Mouse (Mus musculus) v-Abl transformed pro-B cells (cell line): ENCODE measurements at regions not wholly inside any gene's neighbourhood (a gene's known extent, or its start where the extent isn't known, plus 50 kb on each side); places are given as distances from the start of the nearest gene placed in this dataset.

ENCODE experiments used
- in situ Hi-C, 2 experiments: fragments of 400-800 bp; cut with MboI; formaldehyde crosslinking; loops; one replicate each; pipeline ENCODE4 v1.15.1; 2025; ENCODE audit not compliant: unreplicated experiment in 2 of 2

DNA sequence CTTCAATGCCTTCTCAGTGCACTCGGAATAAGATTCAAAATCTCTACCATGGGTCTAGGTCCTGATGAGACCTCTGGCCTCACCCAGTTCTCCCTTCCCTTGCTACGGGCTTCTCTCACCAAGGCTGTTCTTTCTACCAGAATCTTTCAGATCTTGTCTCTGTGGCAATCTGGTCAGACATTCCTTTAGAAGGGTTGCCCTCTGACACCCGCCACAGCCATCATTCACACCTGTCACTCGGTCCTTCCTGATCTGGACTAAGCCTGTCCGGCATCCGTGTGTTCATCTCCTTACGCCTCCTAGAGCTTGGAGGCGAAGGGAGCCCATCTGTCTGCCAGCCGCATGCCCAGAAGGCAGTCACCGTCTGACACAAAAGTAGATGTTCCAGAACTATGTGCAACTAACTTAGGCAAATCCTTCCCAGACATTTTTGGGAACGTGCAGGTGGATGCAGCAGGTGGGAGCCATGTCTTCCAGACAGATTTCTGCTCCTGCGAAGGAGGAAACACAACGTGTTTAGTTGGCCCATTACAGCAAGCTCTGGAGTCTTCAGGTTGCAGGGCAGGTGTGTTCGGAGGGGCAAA lies 77.7 kb downstream of the Fam76b start:
- in situ Hi-C loops: no loop called here

DNA sequence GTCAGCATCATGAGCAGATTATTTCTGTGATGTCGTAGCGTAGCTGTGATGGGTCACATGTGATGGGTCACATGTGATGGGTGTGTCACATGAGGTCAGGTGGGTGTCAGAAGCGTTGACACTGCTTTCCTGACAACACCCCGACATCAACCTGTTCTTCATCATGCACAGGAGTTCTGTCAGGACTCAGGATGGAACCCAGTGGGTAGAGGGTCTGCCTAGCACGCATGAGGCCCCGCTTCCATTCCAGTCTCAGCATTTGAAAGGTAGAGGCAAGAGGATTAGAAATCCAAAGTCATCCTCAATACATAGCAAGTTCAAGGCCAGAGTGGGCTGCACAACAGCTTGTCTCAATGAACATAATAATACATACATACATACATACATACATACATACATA lies 79.2 kb downstream of the Fam76b start:
- in situ Hi-C loops: no loop called here

DNA sequence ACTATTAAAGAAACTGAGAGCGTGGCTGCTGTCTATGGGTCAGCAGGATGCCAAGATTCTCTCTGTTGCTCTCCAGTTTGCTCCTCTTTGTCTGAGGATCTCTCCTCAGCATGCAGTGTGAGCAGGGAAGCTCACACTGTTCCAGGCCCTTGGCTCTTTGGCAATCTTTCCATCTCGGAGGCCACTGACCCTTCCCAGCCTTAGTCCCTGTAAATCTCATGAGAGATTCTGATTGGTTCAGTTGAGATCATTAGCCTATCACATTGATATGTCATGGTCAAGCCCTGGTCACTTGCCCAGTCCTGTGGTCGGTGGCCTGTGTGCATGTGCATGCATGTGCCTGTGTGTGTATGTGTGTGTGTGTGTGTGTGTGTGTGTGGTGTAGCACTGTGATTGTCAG lies 82.1 kb downstream of the Fam76b start:
- in situ Hi-C loops: no loop called here

DNA sequence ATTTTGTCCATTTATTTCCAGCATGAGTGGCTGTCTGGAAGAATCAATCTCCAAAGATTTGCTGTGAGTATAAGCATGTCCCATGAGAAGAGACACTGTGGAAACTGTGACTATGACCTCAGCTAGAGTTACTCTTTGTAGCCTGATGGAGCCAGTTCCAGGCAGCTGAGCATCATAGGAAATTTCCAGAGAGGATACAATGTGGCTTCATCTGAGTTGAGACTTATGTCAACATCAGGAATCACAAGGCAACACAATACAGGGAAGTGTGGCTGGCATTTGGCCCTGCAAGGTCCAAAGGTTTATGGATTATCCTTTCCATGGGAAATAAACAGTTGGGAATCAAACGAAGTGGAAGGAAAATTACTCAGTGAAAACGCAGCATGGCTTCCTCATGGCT lies 82.6 kb downstream of the Fam76b start:
- in situ Hi-C loops: no loop called here

DNA sequence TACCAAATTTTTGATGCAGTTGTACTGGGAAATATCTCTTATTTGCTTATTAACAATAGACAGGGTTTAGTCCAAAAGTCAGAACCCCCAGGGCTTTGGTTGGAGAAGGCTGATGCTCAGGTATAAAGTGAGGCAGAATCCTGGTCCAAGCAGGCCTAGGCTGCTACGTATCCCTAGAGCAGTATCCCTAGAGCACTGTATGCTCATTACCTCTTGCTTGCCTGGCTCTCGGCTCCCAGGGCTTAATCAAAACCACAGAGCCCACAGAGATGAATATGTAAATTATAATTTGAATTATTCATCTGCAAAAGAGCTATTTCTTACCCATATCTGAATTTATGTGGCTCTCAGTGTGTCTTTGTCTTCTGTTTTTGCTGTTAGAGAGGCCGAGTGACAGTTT lies 85.9 kb downstream of the Fam76b start:
- in situ Hi-C loops: no loop called here

DNA sequence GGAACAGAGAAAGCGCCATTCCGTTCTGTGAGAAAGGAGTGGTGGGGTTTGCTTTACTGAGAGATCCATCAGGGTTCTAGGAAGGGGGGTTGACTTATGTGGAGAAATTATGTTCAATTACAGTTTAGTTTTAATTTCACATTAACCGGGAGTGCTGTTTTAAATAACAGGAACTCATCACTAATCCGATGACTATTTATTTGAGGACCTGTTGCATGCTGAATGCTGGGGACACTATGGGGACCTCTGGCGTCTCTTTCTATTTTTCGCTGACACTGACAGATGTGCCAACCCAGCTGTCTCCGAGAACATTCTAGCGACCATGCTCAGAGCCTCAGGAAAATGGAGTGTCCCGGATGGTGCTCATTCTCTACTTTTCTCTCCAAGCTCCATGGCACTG lies 86.6 kb downstream of the Fam76b start:
- in situ Hi-C loops: no loop called here

DNA sequence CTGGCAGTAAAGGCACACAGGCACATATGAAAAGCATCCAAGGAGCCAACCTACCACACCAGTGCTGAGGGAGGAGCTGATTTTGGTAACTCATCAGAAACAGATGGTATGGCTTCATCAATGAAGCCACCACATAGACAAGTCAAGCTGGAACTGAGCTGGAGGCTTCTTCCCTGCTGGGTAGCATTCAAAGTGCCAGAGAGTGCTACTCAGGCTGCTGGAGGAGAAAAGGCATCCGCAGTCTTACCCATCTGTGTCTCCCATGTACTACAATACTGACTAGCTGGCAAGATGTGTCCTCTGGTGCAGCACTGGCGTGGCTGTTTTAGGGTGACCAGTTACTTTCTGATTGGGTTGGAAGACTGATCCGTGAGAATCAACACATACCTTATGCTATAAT lies 87.3 kb downstream of the Fam76b start:
- in situ Hi-C loops: no loop called here

DNA sequence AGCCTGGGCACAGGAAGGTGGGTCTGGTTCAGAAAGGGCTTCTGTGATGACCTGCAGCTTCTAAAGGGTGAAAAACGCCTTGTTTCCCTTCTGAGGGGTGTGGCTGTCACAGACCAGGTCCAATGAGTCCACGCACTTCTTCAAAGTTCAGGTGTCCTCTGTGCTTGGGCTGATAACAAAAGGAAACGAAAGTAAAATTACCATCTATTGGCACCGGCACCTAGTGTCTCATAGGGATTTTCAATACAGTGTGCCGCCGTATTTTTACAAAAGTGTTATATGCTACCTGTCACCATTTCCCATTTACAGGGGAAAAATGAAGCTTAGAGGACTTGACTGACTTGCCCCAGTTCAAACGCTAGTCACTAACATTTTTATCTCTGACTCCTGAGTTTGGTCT lies 89.3 kb downstream of the Fam76b start:
- in situ Hi-C loops: no loop called here

DNA sequence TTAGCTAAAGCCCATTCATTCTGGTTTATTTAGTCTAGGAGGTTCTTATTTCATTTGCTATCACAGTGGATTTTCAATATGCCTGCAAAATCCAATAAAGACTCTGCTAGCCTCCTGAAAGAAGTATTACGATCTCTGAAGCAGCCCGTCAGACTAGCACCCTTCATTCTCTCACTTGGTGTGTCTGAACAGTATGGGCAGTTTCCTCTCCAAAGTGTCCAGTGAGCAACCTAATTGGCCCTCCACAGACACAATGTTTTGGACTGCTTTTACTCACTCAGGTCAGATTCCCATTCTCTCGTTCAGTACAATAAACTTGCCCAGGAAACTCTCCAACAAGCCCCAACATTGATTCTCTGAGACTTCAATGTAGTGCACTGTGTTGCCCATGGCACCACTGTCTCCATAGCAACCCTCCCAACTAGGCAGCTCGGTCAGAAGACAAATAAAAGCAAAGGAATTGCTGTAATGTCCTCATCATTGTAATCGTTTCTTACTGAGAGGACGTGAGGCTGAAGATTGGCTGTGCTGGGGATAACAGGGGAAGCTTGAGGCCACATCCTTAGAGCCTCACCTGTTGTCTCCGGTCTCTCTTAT lies 91.2 kb downstream of the Fam76b start:
- in situ Hi-C loops: no loop called here

DNA sequence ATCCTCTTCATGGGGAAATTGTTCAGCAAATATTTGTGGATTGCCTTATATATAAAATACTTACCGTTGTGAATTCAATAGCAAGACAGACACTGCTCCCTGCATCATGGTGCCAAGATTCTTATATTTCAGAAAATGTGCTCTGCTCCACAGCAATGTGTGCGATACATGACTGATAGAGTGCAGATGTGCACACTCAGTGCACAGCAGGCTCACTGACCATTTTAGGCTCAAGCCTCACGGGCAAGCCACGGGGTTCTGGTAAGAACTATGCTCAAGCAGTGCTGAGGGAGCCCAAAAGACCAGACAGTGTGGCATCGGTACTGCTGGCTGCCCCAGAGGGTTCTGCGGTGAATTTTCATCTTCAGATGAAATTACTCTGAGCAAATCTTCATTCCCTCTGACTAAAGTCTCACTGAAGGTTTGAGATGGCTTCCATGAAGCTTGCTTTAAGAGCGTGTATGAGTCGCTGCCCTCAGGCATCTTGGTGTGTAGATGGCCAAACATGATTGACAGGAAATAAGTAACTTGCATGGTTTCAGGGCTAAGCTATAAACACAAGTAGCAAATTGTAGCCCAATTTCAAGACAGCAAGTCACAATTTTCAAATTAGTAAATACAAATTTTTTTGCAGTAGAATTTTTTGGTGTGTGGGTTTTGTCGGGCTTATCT lies 92.4 kb downstream of the Fam76b start:
- in situ Hi-C loops: no loop called here

DNA sequence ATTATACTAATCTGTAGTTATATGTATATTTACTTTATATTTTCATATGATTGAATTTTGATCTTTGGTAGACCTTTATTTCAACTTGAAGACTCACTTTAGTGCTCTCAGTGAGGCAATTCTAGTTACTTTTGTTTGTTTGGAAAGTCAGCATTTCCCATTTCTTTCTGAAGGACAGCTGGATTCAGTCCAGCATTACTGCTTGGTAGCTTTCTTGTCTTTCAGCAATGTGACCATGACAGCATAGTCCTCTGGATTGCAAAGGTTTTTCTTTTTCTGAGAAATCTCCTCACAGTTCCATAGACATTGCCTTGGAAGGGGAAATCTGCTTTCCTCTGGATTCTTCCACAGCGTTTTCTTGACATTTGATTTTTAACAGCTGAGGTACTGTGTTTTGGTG lies 93.1 kb downstream of the Fam76b start:
- in situ Hi-C loops: no loop called here

DNA sequence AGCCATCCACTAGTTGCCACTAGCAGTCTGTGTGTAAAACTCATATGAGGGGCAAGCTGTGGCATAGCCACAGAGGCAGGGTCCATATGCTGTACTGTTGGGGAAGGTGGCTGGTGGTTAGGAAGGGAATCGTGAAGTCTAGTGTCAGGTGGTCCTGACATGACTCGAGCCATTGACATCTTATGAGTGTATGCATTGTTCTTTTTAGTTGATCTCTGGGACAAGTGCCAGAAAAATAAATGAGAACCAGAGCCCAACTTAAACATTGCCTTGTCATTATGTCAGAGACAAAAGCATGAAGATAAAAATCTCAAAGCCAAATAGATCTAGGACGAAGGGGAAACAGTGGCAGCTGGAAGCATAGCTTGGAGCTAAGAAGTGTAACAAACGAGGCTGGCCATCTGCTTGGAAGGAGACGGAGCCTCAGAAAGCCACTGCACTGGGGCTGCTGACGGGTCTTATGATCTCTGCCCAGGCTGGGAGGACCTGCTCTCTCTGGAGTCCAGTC lies 104.5 kb downstream of the Fam76b start:
- in situ Hi-C loops: no loop called here

DNA sequence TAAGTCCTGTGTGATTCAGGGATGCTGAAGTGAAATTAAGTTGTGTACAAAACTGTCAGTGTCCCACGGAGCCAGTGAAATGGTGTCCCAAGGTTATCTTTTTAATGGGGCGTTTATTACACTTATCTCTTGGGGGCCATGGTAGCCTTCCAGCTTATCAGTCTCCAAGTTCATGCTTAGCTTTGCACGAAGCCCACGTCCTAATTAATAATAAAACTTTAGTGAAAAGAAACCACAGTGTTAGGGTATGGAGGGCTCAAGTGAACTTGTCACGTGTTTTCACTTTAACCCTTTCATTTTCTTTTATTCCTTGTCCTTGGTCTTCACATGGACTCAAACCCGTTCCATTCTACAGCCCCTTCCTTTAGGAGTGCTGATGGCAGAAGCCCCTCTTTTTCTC lies 105.9 kb downstream of the Fam76b start:
- in situ Hi-C loops: no loop called here

DNA sequence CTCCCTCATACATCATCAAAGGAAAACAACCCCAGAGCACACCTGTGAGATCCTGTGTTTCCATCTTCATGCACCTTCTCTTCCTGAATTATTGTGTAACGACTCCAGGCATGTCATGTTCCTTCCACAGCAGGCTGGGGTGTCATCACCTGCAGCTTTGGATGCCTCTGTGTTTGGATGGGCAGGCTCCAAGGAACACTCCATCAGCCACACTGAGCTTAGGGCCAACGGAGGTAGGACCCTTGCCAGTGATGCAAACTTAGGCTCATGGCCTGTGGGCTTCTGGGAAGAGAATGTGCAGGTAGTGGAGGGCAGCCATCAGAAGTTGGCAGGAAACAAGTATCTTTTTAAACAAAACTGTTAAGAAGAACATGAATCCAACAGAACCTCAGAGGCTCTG lies 109.8 kb downstream of the Fam76b start:
- in situ Hi-C loops: no loop called here

DNA sequence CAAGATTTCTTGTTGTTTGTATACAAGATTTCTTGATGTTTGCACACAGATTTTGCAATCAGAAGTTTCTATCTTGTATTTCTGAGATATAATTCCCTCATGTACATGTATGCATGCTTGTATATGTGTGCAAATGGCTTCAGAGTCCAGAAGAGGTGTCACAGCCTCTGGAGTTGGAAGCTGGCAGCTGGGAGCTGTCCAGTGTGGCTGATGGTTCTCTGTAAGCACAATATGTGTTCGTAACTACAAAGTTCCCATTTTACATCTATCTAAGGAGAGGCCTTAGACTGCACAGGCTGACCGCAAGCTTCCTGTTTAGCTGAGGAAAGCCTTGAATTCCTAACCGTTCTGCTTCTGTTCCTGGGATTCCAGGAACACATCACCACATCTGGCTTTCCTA lies 119.0 kb downstream of the Fam76b start:
- in situ Hi-C loops: no loop called here

DNA sequence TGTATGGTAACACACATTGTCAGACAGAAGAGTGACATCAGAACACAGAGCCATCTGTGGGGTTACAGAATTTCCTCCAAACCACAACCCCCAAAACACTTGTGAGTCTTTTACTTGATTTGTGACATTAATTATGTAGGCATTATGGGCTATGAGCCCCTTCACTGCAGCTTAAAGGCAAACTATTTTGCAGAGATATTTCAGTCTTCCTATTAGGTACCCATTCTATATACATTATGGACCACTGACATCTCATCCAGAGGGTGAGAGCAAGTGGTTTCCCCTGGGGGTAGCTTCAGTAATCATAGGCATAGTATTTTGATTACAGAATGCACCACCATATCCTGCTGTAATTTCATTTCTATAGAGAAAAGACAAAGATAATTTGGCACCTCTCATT lies 124.6 kb downstream of the Fam76b start:
- in situ Hi-C loops: no loop called here

DNA sequence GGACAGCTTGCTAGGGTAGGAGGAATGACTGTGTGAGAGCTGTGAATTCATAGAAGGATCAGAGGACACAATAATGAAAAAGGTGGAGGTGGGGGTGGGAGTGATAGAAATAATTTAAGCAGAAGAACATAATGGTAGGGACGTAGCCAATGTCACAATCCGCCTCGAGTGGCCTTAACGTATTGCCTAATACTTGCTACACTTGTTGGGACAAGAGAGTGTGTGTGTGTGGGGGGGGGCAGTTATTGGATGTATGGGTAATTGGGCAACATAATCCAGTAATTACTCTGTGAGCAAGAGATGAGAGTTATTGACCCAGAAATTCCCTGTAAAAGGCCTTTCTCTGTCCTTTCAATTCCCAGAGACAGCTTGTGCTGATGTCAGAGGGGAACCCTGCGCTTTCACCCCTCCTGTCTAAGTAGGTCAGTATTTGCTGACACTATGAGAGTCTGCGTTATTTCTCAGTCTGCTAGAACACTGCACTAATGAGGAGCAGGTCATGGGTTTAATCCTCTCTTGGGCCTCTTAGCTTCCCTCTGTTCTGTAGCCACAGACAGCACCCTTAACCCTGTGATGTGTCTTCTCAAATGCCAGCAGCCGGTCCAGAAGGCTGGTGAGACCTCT lies 135.7 kb downstream of the Fam76b start:
- in situ Hi-C loops: no loop called here

DNA sequence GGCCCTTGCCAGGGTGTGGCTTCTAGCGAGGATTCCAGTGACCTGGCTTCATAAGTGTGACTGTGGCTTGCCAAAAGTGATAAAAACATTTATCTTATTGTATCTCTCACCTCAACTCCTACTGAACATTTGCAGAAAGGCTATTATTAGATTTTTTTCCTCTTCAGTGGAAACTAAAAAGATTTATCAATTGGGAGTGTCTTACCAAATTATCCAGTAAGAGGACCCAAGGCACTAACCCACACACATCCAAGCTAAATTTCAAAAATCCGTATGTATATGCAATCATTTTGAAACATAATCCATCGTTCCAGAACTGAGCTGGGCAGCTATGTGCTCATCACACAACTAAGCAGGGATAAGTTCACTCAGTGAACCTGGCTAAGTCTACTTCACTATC lies 136.3 kb downstream of the Fam76b start:
- in situ Hi-C loops: no loop called here

DNA sequence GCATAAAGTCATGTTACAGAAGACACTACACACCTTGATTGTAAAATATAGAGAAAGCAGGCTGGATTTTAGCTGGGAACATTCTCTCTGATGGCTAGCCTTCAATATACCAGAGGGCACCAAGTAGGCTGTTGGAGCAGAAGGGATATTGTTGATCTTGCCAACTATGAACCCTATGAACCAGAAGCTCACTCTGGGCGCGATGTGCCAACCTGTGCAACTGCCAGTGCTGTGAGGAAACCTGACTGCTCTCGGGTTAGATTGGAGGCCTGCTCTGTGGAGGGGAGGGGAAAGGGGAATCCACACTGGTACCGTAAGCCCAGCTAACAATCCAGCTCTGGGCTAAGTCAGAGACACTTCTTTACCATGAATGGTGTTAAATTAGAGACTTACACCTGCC lies 136.7 kb downstream of the Fam76b start:
- in situ Hi-C loops: no loop called here

DNA sequence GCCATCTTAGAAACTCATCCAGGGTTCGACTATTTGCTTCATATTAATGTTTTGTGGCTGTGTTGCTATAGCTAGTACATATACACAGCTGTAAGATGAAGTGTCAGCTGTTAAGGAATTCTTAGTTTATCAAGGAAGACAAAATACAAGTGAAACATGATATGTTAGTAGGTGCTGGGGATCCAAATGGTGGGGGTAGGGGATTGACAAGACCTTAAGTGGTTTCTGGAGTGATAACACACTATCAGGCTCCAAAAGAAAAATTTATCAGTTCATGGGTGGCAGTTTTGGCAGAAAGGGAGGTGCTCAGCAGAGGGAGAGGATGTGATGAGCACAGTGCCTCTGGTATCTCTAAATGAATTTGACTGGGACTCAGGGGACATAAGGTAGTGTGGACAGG lies 138.7 kb downstream of the Fam76b start:
- in situ Hi-C loops: no loop called here

DNA sequence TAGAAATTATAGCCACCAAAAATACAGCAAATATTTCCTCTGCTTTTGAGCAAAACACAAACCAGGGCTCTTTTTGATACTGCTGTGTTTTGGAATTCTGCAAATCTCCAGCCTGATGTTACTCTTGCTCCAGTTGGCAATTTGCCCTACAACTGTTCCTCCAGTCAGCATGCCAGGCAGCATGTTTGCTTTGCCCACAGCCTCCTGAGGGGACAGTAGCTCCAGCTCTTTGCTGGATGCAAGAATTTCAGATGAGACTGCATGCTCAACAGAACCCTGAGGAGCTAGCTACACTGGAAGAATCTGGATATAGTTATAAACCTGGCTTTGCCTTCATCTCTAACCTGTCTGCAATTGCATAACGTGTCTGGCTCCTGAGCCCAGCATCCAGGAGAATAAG lies 141.7 kb downstream of the Fam76b start:
- in situ Hi-C loops: no loop called here

DNA sequence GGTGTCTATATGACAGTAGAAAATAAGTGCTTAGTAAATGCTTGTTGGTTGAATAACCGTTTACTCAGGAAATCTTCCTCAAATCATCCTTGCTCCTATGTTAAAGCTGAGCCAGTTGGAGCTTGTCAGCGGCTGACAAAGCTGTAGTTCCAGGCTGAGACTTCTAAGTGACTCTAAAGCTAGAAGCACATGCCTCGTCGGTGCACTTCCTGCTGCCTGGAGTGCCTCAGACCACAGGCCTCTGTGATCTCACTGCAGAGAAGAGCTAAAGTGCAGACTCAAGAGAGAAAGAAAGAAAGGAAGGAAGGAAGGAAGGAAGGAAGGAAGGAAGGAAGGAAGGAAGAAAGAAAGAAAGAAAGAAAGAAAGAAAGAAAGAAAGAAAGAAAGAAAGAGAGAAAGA lies 146.1 kb downstream of the Fam76b start:
- in situ Hi-C loops: no loop called here
